Mouse (Mus musculus) testis, adult 2 months (tissue): ENCODE data around the gene Kpna7. TPM values are rescaled to one million over a fixed set of nuclear protein-coding genes. Genes with fewer than 3 reads are reported as not detected.

Experiments
- H3K27ac ChIP-seq: fragments of 200-500 bp; 2 replicates; pipeline ENCODE4 v1.5.1; 2012; ENCODE audit warnings: low read depth, low read length; ENCODE audit not compliant: control insufficient read depth, insufficient read depth
- H3K27me3 ChIP-seq: fragments of 200-500 bp; 2 replicates; pipeline ENCODE4 v1.6.1; 2012; ENCODE audit warnings: mild to moderate bottlenecking, low read length, moderate library complexity; ENCODE audit not compliant: control insufficient read depth, insufficient read depth
- H3K36me3 ChIP-seq: fragments of 200-500 bp; 2 replicates; pipeline ENCODE4 v1.6.1; 2012; ENCODE audit warnings: mild to moderate bottlenecking, low read length; ENCODE audit not compliant: control insufficient read depth, insufficient read depth
- H3K4me1 ChIP-seq: fragments of 200-500 bp; 2 replicates; pipeline ENCODE4 v1.6.1; 2012; ENCODE audit warnings: low read length; ENCODE audit not compliant: control insufficient read depth, insufficient read depth
- H3K4me3 ChIP-seq: fragments of 200-500 bp; 2 replicates; pipeline ENCODE4 v1.5.1; 2012; ENCODE audit warnings: low read depth, mild to moderate bottlenecking, low read length, moderate library complexity, mixed read lengths; ENCODE audit not compliant: control insufficient read depth
- CTCF ChIP-seq: fragments of 200-500 bp; IDR thresholded peaks from 2 replicates; pipeline ENCODE4 v1.5.1; 2012; ENCODE audit warnings: low read depth, mild to moderate bottlenecking, inconsistent platforms, low read length, moderate library complexity; ENCODE audit not compliant: control insufficient read depth, insufficient read depth, insufficient replicate concordance
- POLR2A ChIP-seq: fragments of 200-500 bp; IDR thresholded peaks from 2 replicates; pipeline ENCODE4 v1.6.1; 2012; ENCODE audit warnings: low read depth, mild to moderate bottlenecking, inconsistent platforms, low read length, moderate library complexity; ENCODE audit not compliant: control insufficient read depth
- polyA plus RNA-seq: library from polyadenylated mRNA; depleted of rRNA; stranded (reverse); fragments of >200 nt; gene quantifications from 2 replicates; pipeline ENCODE4 v1.2.3, GENCODE M21; 2012; rRNA removed

Kpna7 gene
- polyA plus RNA-seq, 1 experiment = 4.4 TPM

- H3K4me1 ChIP-seq = no peaks in the 10 kb centered on the region
- no peaks in the 10 kb centered on the region for H3K36me3 ChIP-seq
- no peak overlapping the region for H3K4me3 ChIP-seq
- H3K27me3 ChIP-seq = no peaks in the 10 kb centered on the region
- H3K27ac ChIP-seq = no peak overlapping the region
- no peak for TF ChIP-seq POLR2A
- no peak for TF ChIP-seq CTCF
Observed at GRCm38 (mm10) chr5:144944370-144944769, 139.5 kb downstream of the Kpna7 start.

GRCm38 (mm10) chr5:144943346-144943745 lies 140.5 kb downstream of the Kpna7 start:
- Histone ChIP-seq H3K27ac (no peak overlapping the region), H3K4me3 (no peak overlapping the region), H3K36me3 (no peaks in the 10 kb centered on the region), H3K4me1 (no peaks in the 10 kb centered on the region), H3K27me3 (no peaks in the 10 kb centered on the region)
- TF ChIP-seq CTCF (no peak), POLR2A (no peak)

GRCm38 (mm10) chr5:144942431-144942830 lies 141.4 kb downstream of the Kpna7 start:
- no peak for TF ChIP-seq CTCF
- TF ChIP-seq POLR2A = no peak
- no peak overlapping the region for H3K4me3 ChIP-seq
- no peak overlapping the region for H3K27ac ChIP-seq
- no peaks in the 10 kb centered on the region for H3K27me3 ChIP-seq
- H3K4me1 ChIP-seq = no peaks in the 10 kb centered on the region
- H3K36me3 ChIP-seq = no peaks in the 10 kb centered on the region

GRCm38 (mm10) chr5:144940904-144941303 lies 142.9 kb downstream of the Kpna7 start:
- H3K36me3 ChIP-seq = no peaks in the 10 kb centered on the region
- no peak for TF ChIP-seq CTCF
- TF ChIP-seq POLR2A = no peak
- no peak overlapping the region for H3K4me3 ChIP-seq
- H3K4me1 ChIP-seq = no peaks in the 10 kb centered on the region
- no peak overlapping the region for H3K27ac ChIP-seq
- H3K27me3 ChIP-seq = no peaks in the 10 kb centered on the region

GRCm38 (mm10) chr5:144937304-144937703 lies 146.5 kb downstream of the Kpna7 start:
- no peak overlapping the region for H3K27ac ChIP-seq
- H3K4me3 ChIP-seq = no peak overlapping the region
- H3K36me3 ChIP-seq = no peaks in the 10 kb centered on the region
- peaks cover 2% of the 10 kb centered on the region for H3K4me1 ChIP-seq
- TF ChIP-seq CTCF = no peak
- no peak for TF ChIP-seq POLR2A
- no peaks in the 10 kb centered on the region for H3K27me3 ChIP-seq

Other genes with a start within 250 kb of the Kpna7 start
- gene Smurf1, start 118.2 kb downstream of the Kpna7 start, polyA plus RNA-seq = 30.4 and 33.8 TPM in 2 replicates
- gene Gm4871, start 51.3 kb downstream of the Kpna7 start, polyA plus RNA-seq = 90.9 and 99.6 TPM in 2 replicates
- gene 1700018F24Rik, start 41.0 kb downstream of the Kpna7 start, polyA plus RNA-seq = 130 and 143 TPM in 2 replicates
- 147 and 153 TPM in 2 replicates for gene Arpc1a, start 200 bp downstream of the Kpna7 start, polyA plus RNA-seq
- 65.6 and 71.7 TPM in 2 replicates for gene Arpc1b, start 30.2 kb upstream of the Kpna7 start, polyA plus RNA-seq
- gene Pdap1, start 56.2 kb upstream of the Kpna7 start, polyA plus RNA-seq = 31.2 and 31.7 TPM in 2 replicates
- gene Bud31, start 56.3 kb upstream of the Kpna7 start, polyA plus RNA-seq = 86.5 and 87.0 TPM in 2 replicates
- gene Ptcd1, start 83.1 kb upstream of the Kpna7 start, polyA plus RNA-seq = 19.5 and 22.2 TPM in 2 replicates
- gene Cpsf4, start 83.2 kb upstream of the Kpna7 start, polyA plus RNA-seq = 23.0 and 25.5 TPM in 2 replicates
- 98.4 and 101 TPM in 2 replicates for gene Atp5j2, start 108.0 kb upstream of the Kpna7 start, polyA plus RNA-seq
- 3.3 and 3.4 TPM in 2 replicates for gene Zkscan14, start 117.8 kb upstream of the Kpna7 start, polyA plus RNA-seq
- 8.2 and 9.4 TPM in 2 replicates for gene Zkscan5, start 120.5 kb upstream of the Kpna7 start, polyA plus RNA-seq
- gene Zfp655, start 147.7 kb upstream of the Kpna7 start, polyA plus RNA-seq = 5.9 and 7.4 TPM in 2 replicates
- 4.9 and 5.2 TPM in 2 replicates for gene Zscan25, start 196.5 kb upstream of the Kpna7 start, polyA plus RNA-seq